Mouse (Mus musculus) right cerebral cortex, adult 2 months (tissue): ENCODE data around the gene Gm37240.

ENCODE experiments used
- DNase-seq, 2 experiments: peaks; one replicate each; pipeline ENCODE4 v3.0.0; 2021 to 2022; ENCODE audit warnings: low spot score in 2 of 2

Gm37240 gene

DNA sequence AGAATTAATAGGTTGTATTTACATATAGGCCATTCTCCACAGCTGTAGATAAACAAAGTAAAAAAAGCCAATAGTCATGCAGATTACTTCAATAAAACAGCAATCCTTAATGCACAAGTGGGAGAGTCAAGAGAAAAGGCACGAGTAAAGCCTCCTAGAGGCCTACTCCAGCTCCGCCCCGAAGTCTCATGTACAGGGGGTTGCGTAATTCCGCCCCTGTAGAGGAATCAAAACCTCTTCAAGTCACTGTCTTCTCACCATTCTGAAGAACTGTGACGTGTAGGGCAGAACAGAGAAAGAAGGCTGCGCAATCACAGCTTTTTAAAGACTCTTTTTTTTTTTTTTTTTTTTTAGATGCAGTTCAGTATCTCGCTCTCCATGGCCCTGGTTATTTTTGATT, 393.5 kb downstream of the Gm37240 start:
- no peak for DNase-seq

DNA sequence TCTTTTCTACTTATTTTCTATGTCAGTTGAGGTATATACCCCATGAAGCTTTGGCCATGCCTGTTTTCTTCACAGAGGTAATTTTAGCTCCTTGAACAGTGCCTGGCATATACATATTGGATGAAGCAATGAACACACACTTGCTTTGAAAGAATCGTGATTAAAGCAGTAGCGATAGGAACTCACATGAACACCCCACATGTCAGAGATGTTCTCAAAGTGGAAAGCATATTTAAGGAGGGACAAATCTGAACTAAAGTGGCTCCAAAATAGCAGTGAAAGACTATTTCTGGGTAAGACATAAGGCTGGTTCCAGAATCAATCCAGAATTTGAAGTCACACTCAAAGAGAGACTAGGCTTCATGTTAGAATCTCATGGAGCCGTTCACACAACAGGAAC, 397.1 kb downstream of the Gm37240 start:
- no peak for DNase-seq

DNA sequence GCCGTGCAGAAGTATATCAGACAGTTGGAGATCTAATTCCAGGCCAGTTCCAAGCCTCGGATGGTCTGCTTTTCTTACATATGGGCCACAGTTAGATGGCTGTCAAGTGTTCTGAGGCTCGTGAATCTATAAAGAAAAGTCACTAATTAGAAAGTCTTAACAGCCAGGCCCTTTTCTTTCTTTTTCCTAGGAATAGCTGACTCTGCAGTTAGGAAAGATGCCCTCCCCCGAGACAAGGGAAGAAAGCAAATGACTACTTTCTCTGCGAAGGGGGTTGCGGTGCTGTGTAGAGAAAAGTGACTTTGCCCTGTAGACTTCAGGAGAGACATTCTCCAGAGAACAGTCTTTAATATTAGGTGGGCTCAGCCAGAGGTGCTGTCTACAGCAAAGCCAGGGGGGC, 399.9 kb downstream of the Gm37240 start:
- no peak for DNase-seq

DNA sequence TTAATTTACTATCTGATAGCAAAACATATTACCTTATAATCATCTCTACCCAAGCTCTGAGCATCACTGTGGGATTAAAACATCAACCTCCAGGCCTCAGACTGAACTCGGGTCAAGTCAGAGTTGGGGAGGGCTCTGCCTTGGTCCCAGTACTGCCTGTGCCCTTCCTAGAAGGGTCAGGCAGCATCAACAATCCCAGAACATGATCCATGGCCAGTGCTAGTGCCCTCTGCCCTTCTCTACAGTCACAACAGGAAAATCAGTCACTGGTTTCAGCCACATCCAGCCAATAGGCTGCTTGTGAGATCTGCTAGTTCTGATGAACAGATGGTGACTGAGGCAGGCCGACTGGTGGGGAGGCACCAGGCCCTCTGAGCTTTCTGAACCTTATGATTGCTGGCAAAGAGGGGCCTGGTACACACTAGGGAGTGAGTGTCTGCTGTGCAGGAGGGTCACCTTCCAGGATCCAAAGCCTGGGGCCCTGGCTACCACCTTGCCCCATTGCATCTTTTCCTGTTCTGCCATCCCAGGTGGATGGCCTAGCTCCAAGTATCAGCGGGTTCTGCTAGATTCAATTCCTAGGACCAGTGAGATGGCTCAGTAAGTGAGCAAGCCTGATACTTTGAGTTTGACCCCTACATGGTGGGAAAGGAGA, 401.7 kb downstream of the Gm37240 start:
- DNase-seq: no peak

DNA sequence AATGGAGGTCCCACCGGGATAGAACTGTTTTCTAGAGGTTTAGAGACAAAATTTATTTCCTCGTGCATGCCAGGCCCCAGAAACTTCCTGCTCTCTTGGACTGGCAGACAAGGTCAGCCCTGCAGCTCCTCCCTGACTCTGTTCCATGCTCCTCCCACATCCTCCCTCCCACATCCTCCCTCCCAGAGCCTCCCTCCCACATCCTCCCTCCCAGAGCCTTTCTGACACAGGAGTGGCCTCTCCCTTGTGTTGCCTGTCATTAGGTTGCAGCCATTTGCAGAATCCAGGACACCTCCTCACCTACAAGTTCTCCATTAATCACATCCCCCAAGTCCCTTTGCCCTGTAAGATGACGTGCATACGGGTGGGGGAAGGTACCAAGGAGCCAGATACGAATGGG, 404.7 kb downstream of the Gm37240 start:
- no peak for DNase-seq

DNA sequence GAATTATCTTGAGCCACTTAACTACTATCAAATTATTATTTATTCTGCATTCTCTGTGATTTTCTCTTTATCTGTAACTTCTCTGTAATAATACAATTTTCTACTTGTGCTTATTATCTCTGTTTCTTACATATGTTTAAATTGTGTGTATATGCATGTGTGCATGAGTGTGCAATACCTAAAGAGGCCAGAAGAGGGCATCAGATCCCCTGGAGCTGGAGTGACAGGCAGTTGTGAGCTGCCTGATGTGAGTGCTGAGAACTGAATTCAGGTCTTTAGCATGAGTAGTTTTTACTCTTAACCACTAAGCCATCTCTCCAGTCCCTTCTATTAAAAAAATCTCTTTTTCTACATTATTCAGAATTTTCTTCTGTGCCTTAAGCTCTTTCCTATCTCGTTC, 406.7 kb downstream of the Gm37240 start:
- no peak for DNase-seq

DNA sequence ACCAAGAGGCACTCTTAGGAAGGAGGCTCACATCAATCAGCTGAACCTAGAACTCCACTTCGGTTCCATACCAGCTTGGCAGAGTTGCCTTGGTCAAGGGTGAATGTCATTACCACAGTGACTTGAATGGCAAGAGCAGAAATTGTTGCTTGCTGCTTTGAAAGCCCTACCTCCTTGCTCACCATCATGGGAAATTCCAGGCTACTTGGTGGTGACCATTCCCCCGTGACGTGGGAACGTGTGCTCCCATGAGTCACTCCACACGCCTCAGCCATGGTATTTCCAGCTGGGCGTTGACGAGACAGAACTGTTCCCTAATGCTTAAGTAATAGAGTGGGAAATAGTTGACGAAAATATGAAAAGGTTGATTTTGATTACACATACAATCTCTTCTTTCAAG, 408.6 kb downstream of the Gm37240 start:
- no peak for DNase-seq

DNA sequence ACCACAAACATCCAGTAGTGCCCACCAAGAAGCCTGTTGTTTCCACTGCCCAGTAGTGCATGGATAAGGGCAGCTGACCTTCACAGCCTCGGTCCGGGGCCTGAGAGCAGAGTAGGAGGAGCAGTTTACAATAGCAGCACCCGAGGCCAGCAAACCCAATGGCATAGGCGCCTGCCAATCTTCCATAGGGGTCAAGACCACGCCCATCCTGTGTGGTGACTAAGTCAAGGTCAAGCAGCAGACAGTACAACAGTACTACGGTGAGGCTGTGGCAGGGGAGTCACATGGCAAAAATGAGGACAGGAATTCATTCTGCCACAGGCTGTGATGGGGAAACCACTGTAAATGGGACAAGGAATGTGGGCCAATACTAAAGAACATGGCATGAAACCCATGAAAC, 417.6 kb downstream of the Gm37240 start:
- DNase-seq: no peak

DNA sequence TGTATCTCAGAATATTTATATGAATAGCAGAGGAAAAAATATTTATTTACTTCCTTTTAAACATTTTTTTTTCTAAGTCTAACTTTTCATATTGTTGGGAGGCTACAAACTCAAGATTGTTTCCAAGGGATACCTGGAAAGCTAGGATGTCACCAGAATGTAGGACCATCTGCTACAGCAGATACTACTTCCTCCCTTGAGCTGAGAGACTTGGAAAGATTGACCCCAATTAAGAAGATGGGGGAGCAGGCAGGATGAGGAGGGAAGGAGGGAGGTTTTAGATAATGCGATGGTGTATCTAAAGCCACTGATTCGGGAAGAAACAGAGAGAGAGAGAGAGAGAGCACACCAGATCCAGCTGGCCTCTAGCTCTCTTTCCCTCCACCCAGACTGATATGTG, 418.3 kb downstream of the Gm37240 start:
- no peak for DNase-seq

DNA sequence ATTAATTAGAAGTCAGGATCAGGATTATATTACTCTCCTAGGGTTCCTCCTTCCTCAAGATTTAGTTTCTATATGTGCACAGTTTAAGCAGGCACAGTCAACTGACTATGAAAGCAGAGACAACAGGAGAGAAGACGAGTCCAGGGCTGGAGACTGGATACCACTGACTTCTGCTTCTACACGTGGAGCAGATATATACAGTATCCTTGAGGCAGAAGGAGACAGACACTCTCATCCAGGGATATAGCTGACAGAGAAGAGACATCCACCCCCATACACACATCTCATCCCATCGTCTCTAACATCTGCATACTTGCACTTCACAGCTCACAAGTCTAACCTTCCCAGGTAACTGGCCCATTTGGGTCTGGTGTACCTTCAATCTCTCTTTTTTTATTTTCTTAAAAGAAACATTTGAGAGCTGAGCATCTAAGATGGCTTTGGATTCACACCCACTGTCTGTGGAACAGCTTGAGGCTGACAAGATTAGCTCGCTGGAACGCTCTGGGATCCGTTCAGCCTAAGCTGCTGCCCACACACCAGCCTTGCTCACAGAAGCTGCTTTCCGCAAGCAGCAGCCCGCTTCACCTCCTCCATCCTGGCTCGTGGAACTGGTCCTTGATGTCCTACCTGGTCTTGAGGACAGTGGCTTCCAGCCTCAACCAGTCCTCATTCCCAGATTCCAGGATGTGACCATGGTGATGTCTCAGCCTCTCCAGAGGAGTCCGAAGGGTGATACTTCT, 421.9 kb downstream of the Gm37240 start:
- DNase-seq: peak; percentile 86 to 91

DNA sequence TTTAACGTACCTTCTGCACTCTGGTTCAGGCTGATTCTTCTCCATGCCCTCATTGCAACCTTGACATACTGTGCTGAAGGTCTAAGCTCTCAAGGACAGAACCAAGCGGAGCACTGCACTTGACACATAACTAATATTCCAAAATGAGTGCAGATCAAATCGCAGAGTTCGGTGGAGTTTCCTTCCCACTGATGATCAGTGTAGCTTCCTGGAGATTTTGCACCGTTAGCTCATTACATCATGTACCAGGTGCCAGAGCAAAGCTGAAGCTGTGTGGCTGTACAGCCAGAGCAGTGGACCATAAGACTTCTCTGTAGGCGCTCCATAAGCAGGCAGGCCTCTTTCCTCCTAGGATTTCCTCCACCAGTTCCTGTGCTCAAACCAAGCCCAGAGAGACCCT, 427.3 kb downstream of the Gm37240 start:
- DNase-seq: no peak

DNA sequence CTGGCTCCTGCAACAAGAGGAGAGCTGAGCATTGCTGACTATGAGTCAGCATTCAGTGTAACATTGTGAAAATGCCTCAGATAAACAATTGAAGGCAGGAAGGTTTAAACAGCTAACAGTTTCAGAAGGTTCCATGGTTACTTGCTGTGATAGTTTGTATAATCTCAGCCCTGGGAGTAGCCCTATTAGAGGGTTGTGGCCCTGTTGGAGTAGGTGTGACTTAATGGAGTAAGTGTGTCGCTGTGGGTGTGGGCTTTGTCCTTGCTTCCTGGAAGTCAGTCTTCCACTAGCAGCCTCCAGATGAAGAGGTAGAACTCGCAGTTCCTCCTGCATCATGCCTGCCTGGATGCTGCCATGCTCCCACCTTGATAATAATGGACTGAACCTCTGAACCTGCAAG, 430.3 kb downstream of the Gm37240 start:
- DNase-seq: no peak

DNA sequence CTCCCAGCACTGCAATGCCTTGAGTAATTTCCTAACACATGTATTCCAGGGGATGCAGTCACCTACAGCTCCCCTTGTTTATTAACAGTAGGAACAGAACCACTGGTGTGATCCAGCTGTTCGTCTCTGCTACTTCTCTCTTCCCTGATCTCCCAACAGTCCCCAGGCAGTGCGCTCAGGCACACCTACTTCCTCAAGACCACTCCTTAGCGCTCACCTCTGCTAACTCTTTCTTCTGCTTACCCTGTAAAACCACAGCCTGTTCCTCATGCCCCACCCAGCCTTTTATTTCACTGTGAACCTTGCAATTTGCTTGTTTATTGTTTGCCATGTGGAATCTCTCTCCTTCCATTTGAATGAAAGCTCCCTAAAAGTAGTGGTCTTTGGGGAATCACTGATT, 431.9 kb downstream of the Gm37240 start:
- DNase-seq: no peak

DNA sequence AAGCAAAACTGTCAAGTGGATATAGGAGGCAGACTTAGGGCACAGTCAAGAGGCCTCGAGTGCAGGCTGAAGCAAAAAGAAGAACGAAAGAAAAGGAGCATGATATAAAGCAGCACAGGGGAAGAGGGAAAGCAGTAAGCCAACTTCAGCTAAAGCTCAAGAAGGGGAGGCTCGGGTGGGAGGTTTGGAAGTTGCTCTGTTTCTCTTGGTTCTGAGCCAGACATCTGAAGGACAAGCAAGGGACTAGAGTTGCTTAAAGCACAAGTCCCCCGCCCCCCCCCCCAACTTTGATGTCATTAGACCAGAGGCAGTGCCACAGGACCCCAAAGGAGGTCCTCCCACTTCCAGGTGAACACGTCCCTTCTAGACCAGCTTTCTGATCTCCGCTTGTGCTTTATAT, 433.3 kb downstream of the Gm37240 start:
- no peak for DNase-seq

DNA sequence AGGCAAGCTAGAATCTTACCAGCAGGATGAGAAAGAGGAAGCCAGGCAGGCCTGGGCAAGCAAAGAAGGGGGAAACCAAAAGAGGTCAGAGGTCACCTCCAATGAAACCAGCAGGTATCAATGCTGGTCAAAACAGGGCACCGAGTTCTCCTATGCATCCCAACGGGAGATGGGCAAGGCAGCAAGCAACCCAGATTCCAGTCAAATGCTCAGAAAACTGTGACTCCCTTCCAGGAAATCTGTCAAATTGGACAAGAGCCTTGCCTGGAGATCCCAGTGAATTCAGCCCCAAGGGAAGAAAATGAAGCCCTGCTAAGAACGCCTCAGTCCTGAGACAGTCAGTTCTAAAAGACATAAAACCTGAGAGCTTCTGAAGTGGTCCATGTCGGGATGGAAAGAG, 437.9 kb downstream of the Gm37240 start:
- DNase-seq: no peak

DNA sequence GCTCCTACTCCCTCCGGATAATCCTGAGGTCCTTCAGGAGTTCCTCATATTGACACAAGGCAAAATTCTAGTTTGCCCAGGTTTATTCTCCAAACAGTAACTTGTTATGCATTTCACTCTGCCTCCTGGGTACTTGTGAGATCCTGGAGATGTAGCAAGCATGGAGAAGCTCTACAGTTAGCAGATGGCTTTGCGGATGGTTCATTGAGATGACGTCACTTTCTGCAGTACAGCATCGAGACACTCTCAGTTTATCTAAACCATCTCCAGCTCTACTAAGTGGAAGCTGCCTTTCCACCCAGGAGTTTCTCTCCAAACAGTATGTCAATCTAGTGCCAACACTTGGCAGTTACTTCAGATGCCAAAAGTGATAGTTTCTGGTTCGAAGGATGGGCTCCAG, 444.5 kb downstream of the Gm37240 start:
- no peak for DNase-seq

DNA sequence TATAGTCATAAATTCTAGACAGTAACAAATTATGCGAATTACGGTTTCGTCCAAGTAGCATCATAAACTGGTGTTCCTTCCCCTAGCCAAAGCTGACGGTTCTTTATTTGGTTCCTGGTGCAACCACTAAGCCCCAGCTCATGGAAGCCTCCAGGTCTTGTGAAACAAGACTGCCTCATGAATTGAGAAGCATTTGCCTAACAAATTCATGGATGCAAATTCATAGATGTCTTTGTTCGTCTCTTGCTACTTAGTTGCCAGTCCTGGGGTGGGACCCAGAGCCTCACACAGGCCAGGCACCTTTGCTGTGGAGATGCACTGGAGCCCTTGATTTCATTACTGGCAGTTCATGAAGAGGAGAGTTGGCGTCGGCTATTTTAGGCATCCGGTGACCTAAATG, 445.1 kb downstream of the Gm37240 start:
- DNase-seq: no peak

DNA sequence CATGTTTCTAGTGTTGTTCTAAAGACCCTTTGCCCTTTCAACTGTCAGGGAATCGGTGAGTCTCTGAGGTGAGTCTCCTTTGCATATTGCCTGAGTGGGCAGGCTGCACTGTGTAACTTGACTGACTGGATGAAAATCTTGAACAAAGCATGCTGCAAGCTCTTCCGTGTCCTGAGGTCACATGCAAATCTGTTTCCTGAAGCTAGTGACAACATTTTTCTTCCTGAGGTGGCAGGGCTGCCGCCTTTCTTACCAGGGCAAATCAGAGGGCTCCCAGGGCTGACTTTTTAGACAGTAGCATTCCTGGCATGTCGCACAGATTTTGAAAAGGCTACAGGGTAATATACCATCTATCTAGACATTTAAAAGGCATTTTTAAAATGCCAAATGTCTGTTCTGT, 451.9 kb downstream of the Gm37240 start:
- DNase-seq: no peak

DNA sequence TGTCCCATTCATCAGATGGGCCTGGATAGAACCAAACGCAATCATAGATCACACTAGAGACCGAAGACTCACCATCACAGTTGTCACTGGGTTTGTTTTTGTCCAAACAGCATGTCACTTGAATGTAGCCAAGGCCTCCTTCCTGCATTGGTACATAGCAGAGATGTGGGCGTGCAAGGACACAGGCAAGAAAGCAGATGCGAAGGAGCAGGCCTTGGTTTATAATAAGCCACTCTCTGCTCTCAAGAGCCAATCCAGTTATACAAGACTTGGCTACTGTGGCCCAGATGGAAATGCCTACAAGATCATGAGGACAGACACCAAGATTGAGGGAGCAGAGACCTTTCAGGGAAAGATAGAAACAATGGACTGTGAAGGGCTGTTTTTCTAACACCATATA, 456.1 kb downstream of the Gm37240 start:
- DNase-seq: no peak

DNA sequence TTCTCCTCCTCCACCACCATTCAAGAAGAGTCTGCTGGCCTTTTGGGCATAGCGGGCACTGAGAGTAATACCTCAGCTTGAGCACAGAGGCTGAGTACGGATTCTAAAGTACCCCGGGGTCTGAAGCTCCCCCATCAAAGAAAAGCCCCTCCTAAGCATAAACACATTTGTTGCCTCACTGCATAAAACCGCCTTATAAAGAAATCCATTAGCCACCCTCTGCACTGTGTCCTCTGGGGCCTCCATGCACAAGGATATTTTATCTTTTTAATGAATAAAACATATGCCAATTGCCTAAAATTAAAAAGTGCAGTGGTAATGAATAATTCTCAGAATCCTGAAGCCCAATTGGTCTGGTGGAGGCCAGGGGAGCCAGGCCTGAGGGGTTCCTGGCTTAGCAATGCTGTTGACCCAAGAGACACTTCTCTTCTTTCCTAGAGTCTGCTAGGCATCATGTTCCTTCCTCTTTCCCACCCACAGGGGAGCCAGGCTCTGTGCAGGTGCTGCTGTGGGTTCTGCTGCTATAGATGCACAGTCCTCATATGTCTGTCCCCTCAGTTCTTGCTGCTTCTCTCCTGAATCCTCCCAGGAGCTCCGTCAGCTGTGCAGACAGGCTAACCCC, 463.8 kb downstream of the Gm37240 start:
- DNase-seq: no peak

DNA sequence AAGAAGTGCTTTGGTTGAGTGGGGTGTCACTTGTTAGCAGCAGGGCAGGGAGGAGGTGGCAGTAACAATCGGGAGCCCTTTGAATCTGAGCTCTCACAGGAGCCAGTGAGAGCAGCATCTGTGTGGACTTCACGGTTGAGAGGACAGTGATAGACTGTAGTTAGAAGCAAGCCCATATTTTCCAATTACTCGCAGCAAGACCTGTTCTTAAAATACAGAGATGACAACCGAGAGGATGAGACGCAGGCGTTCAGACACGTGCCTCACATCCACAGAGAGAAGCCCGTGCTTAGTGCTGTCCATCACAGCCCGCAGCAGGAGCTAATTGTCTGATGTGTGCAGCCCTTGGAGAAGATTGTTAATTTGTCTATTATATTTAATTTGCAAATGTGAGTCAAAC, 465.9 kb downstream of the Gm37240 start:
- DNase-seq: peak; percentile 48 to 57

DNA sequence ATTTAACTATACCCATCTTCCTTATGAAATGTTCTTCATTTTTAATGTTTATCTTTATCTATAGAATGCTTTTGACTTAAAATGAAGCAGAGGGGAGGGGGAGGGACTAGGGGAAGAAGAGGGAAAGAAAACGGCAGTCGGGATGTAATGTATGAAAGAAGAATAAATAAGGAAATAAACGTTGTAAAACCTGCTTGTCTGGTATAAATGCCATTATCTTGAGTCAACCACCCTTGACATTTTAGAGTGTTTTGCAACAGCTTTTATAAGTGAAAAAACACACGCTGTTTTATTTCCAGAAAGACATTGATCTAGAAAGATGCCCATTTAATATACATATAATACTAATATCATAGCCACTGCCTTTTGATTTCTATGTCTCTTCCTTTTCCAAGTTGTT, 469.7 kb downstream of the Gm37240 start:
- DNase-seq: no peak

DNA sequence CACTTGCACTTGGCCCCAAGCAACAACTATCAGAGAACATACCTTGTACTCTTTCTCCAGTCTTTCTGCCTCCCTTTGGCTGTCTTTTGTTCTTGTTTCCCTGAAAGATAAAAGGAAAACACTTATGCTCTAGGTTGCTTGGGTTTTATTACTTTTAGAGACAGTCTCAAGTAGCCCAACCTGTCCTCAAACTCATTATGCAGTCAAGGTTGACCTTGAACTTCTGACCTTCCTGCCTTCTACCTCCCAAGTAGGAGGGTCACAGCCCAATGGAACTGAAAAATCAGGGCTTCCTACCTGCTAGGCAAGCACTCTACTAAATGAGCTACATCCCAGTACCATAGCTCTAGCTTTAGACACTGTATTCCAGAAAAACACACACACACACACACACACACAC, 488.5 kb downstream of the Gm37240 start:
- DNase-seq: no peak
